Mouse (Mus musculus): ENCODE measurements around the gene Sgpp2. TPM values are rescaled to one million over a fixed set of nuclear protein-coding genes. Genes with fewer than 3 reads are reported as not detected.

The Sgpp2 gene
- polyA plus RNA-seq, 1 experiment from 2014 or later, result 1.6 TPM

Other genes with a start within 250 kb of the Sgpp2 start
- gene Pax3, start 113.2 kb upstream of the Sgpp2 start, polyA plus RNA-seq (2015; fragmentation: Nextera tagmentation; extraction: Ambion mirVana), result 7.2 and 8.4 TPM in 2 replicates
- 160 and 163 TPM in 2 replicates for gene Farsb, start 178.6 kb downstream of the Sgpp2 start, polyA plus RNA-seq (2015; fragmentation: Nextera tagmentation; extraction: Ambion mirVana)
- 0.43 TPM in 1 of 2 replicates, not detected in the other for gene Mogat1, start 200.6 kb downstream of the Sgpp2 start, polyA plus RNA-seq (2015; fragmentation: Nextera tagmentation; extraction: Ambion mirVana)
- 1.5 and 1.6 TPM in 2 replicates for gene BC035947, start 201.8 kb downstream of the Sgpp2 start, polyA plus RNA-seq (2015; fragmentation: Nextera tagmentation; extraction: Ambion mirVana)

All from midbrain, embryonic 16.5 days (tissue).